Mouse (Mus musculus) embryonic facial prominence, embryonic 14.5 days (tissue): ENCODE results near the gene Gm10310. TPM values are rescaled to one million over a fixed set of nuclear protein-coding genes. Genes with fewer than 3 reads are reported as not detected.
"Not testable (repeated sequence)": the region's sequence is repeated elsewhere in the genome, so short reads cannot be mapped to it uniquely, and the experiment has no call there.

Source experiments
- ATAC-seq: fragments of 200-750 bp; cut with Nextera tagmentation; 2 replicates; pipeline ENCODE4 v1.8.0; 2017; ENCODE audit warnings: low read depth, moderate number of reproducible peaks, moderate TSS enrichment
- DNase-seq: peaks from one replicate; pipeline ENCODE4 v3.0.0-alpha.2; 2015; ENCODE audit warnings: low spot score
- H3K27ac ChIP-seq: fragments of 300-500 bp; sonication (generic); replicated peaks from 2 replicates; pipeline ENCODE4 v1.5.1; 2014; ENCODE audit warnings: low read depth, mild to moderate bottlenecking, low read length, moderate library complexity
- H3K27me3 ChIP-seq: fragments of 300-500 bp; sonication (generic); replicated peaks from 2 replicates; pipeline ENCODE4 v1.6.1; 2014; ENCODE audit warnings: low read length; ENCODE audit not compliant: control insufficient read depth, insufficient read depth
- H3K36me3 ChIP-seq: fragments of 300-500 bp; sonication (generic); 2 replicates; pipeline ENCODE4 v1.6.1; 2014; ENCODE audit warnings: low read length, mixed read lengths; ENCODE audit not compliant: control insufficient read depth, insufficient read depth
- H3K4me1 ChIP-seq: fragments of 300-500 bp; sonication (generic); 2 replicates; pipeline ENCODE4 v1.6.1; 2014; ENCODE audit warnings: antibody characterized with exemption, low read length; ENCODE audit not compliant: control insufficient read depth, insufficient read depth
- H3K4me2 ChIP-seq: fragments of 300-500 bp; sonication (generic); 2 replicates; pipeline ENCODE4 v1.6.1; 2014; ENCODE audit warnings: low read depth, mild to moderate bottlenecking, low read length, moderate library complexity, mixed read lengths
- H3K4me3 ChIP-seq: fragments of 300-500 bp; sonication (generic); 2 replicates; pipeline ENCODE4 v1.5.1; 2014; ENCODE audit warnings: low read depth, mild to moderate bottlenecking, low read length
- H3K9ac ChIP-seq: fragments of 300-500 bp; sonication (generic); 2 replicates; pipeline ENCODE4 v1.6.1; 2014; ENCODE audit warnings: low read depth, mild to moderate bottlenecking, low read length, moderate library complexity, mixed read lengths
- H3K9me3 ChIP-seq: fragments of 300-500 bp; sonication (generic); 2 replicates; pipeline ENCODE4 v1.6.1; 2016; ENCODE audit warnings: low read length; ENCODE audit not compliant: control insufficient read depth
- WGBS: fragments of 180-500 bp; shearing (Covaris S2); extraction: QIAGEN DNeasy Blood & Tissue Kit; methylation state at CpG from one replicate; pipeline ENCODE4 v1.1.7; 2014; 5-methylcytosine and 5-hydroxymethylcytosine counted together
- polyA plus RNA-seq: library from polyadenylated mRNA; unstranded; fragments of >200 nt; fragmentation: Nextera tagmentation; extraction: Ambion mirVana; gene quantifications from 2 replicates; pipeline ENCODE4 v1.2.1, GENCODE M21; 2014

Gm10310 gene
- polyA plus RNA-seq, 1 experiment from 2014 or later = not detected

DNA sequence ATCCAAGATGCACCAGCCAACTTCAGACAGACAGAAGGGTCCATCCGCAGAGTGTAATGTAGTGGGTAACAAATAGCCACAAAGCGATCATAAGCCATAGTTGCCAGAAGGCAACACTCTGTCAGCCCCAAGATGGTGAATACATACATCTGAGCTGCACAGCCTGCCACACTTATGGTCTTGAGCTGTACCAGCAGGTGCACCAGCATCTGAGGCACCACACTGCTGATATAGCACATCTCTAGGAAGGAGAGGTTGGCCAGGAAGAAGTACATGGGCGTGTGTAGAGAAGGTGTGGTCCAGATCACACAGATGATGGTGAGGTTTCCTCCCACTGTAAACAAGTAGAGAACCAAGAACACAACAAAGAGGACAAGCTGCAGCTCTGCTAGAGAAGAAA, 18.6 kb downstream of the Gm10310 start:
- not testable (repeated sequence) for H3K9me3 ChIP-seq, ATAC-seq, H3K4me1 ChIP-seq, H3K27ac ChIP-seq, H3K4me3 ChIP-seq, H3K9ac ChIP-seq, DNase-seq, H3K36me3 ChIP-seq, H3K27me3 ChIP-seq, H3K4me2 ChIP-seq
- 100% methylated on average over 2 of the region's 3 CpGs for WGBS

DNA sequence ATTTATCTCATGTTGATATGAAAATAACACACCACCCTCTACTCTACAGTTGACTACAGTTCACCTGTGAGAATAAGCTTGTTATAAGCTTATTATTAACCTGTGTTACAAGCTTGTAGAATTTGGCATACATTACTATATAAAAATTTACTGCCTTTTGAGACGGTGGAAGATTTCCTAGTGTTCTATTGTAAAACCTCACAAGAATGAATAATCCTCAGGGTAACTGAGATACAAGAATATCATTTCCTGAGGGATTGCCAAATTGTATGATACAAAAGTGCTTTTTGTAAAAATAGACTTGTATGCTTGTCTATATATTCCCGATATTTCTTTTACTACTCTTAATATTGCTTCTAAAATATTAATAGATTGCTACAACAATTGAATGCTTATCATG, 35.9 kb downstream of the Gm10310 start, which contains the start of gene Olfr818:
Gene Olfr818 (minus strand): TSS at position 101 of the 400 bp plus-strand sequence.
- no peaks in the 10 kb centered on the region for H3K27me3 ChIP-seq
- DNase-seq (no peak), ATAC-seq (no peak)
- no peak within 1 kb of the TSS for H3K9ac ChIP-seq
- H3K9me3 ChIP-seq = no peaks in the 10 kb centered on the region
- no peak within 1 kb of the TSS for H3K27ac ChIP-seq
- no peaks in the 10 kb centered on the region for H3K36me3 ChIP-seq
- no peak within 1 kb of the TSS for H3K4me3 ChIP-seq
- 92% methylated on average over 2 of the region's 2 CpGs for WGBS
- no peaks in the 10 kb centered on the region for H3K4me1 ChIP-seq
- H3K4me2 ChIP-seq = no peak within 1 kb of the TSS

Other genes starting within 250 kb of the Gm10310 start
- gene Olfr806, start 243.1 kb downstream of the Gm10310 start, polyA plus RNA-seq = not detected in 2 replicates
- not detected in 2 replicates for gene Olfr807, start 227.3 kb downstream of the Gm10310 start, polyA plus RNA-seq
- not detected in 2 replicates for gene Olfr808, start 219.6 kb downstream of the Gm10310 start, polyA plus RNA-seq
- gene Olfr809, start 210.4 kb downstream of the Gm10310 start, polyA plus RNA-seq = not detected in 2 replicates
- 0.07 and 0.22 TPM in 2 replicates for gene Olfr810, start 190.1 kb downstream of the Gm10310 start, polyA plus RNA-seq
- not detected in 2 replicates for gene Olfr811, start 180.7 kb downstream of the Gm10310 start, polyA plus RNA-seq
- gene Olfr812, start 139.0 kb downstream of the Gm10310 start, polyA plus RNA-seq = 0.16 and 0.21 TPM in 2 replicates
- gene Olfr813, start 129.7 kb downstream of the Gm10310 start, polyA plus RNA-seq = not detected in 2 replicates
- not detected in 2 replicates for gene Olfr814, start 105.2 kb downstream of the Gm10310 start, polyA plus RNA-seq
- not detected in 2 replicates for gene Olfr815, start 79.2 kb downstream of the Gm10310 start, polyA plus RNA-seq
- 0.09 and 0.11 TPM in 2 replicates for gene Olfr816, start 69.5 kb downstream of the Gm10310 start, polyA plus RNA-seq
- not detected in 2 replicates for gene Olfr818, start 36.0 kb downstream of the Gm10310 start, polyA plus RNA-seq
- gene Olfr819, start 17.8 kb downstream of the Gm10310 start, polyA plus RNA-seq = not detected in 2 replicates
- gene Olfr247, start 8.9 kb downstream of the Gm10310 start, polyA plus RNA-seq = not detected in 2 replicates
- gene Olfr820, start 27.6 kb upstream of the Gm10310 start, polyA plus RNA-seq = 0.12 and 0.33 TPM in 2 replicates
- not detected in 2 replicates for gene Olfr821, start 45.3 kb upstream of the Gm10310 start, polyA plus RNA-seq
- gene Olfr822, start 86.1 kb upstream of the Gm10310 start, polyA plus RNA-seq = 0.08 TPM in 1 of 2 replicates, not detected in the other
- not detected in 2 replicates for gene Olfr823, start 130.3 kb upstream of the Gm10310 start, polyA plus RNA-seq
- gene Olfr824, start 144.9 kb upstream of the Gm10310 start, polyA plus RNA-seq = not detected in 2 replicates
- gene Olfr825, start 181.7 kb upstream of the Gm10310 start, polyA plus RNA-seq = not detected in 2 replicates
- 0.14 TPM in 1 of 2 replicates, not detected in the other for gene Olfr826, start 199.1 kb upstream of the Gm10310 start, polyA plus RNA-seq
- gene Olfr827, start 229.3 kb upstream of the Gm10310 start, polyA plus RNA-seq = not detected in 2 replicates